Mouse (Mus musculus): ENCODE data around the gene Iqschfp. TPM values are rescaled to one million over a fixed set of nuclear protein-coding genes. Genes with fewer than 3 reads are reported as not detected.

Iqschfp gene
- polyA plus RNA-seq, 1 experiment from 2014 or later: 4.7 TPM

- no peaks in the 10 kb centered on the region for H3K36me3 ChIP-seq (ENCODE audit: control insufficient read depth, insufficient read depth, low read length)
- no peaks in the 10 kb centered on the region for H3K9me3 ChIP-seq (ENCODE audit: control insufficient read depth, low read length)
- H3K4me1 ChIP-seq (ENCODE audit: control insufficient read depth, insufficient read depth, low read length): no peaks in the 10 kb centered on the region
- WGBS: 70% methylated on average over 4 of the region's 4 CpGs
- H3K4me3 ChIP-seq (ENCODE audit: low read depth, low read length): no peak overlapping the region
- H3K4me2 ChIP-seq (ENCODE audit: low read depth, low read length): no peak overlapping the region
- H3K27ac ChIP-seq (ENCODE audit: low read depth, low read length): no peak overlapping the region
- H3K27me3 ChIP-seq (ENCODE audit: control insufficient read depth, insufficient read depth, low read length): no peaks in the 10 kb centered on the region
- H3K9ac ChIP-seq (replicated peaks; ENCODE audit: low read depth, low read length): no peak overlapping the region
- ATAC-seq (ENCODE audit: low read depth): no peak
These were observed 527.8 kb downstream of the Iqschfp start for GRCm38 (mm10) chr3:68419792-68420191.

DNA sequence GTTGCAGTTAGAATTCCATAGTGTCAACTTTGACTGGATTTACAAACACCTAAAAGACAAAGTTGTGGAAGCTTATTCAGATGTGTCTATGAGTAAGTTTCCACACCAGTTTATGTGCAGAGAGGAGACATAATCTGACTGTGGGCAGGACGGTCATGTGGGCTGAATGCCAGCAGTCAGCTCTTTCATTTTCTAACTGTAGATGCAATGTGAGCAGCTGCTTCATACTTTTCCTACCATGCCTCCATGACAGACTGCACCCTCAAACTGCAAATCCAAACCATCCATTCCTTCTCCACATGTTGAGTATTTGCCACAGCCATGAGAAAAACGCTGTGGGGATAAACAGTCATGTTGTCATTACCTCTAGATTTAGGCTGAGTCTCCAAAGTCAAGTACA, 528.9 kb downstream of the Iqschfp start:
- no peak for ATAC-seq (ENCODE audit: low read depth)
- Histone ChIP-seq H3K9ac (replicated peaks; ENCODE audit: low read depth, low read length) (no peak overlapping the region), H3K4me2 (ENCODE audit: low read depth, low read length) (no peak overlapping the region), H3K27me3 (ENCODE audit: control insufficient read depth, insufficient read depth, low read length) (no peaks in the 10 kb centered on the region), H3K27ac (ENCODE audit: low read depth, low read length) (no peak overlapping the region), H3K4me1 (ENCODE audit: control insufficient read depth, insufficient read depth, low read length) (no peaks in the 10 kb centered on the region), H3K4me3 (ENCODE audit: low read depth, low read length) (no peak overlapping the region), H3K9me3 (ENCODE audit: control insufficient read depth, low read length) (no peaks in the 10 kb centered on the region), H3K36me3 (ENCODE audit: control insufficient read depth, insufficient read depth, low read length) (no peaks in the 10 kb centered on the region)
- WGBS: 87% methylated on average over 2 of the region's 2 CpGs

GRCm38 (mm10) chr3:68421849-68422248, 529.8 kb downstream of the Iqschfp start:
- no peak overlapping the region for H3K9ac ChIP-seq (replicated peaks; ENCODE audit: low read depth, low read length)
- no peak overlapping the region for H3K4me3 ChIP-seq (ENCODE audit: low read depth, low read length)
- no peaks in the 10 kb centered on the region for H3K27me3 ChIP-seq (ENCODE audit: control insufficient read depth, insufficient read depth, low read length)
- no peaks in the 10 kb centered on the region for H3K4me1 ChIP-seq (ENCODE audit: control insufficient read depth, insufficient read depth, low read length)
- no peak overlapping the region for H3K27ac ChIP-seq (ENCODE audit: low read depth, low read length)
- H3K4me2 ChIP-seq (ENCODE audit: low read depth, low read length): no peak overlapping the region
- H3K9me3 ChIP-seq (ENCODE audit: control insufficient read depth, low read length): no peaks in the 10 kb centered on the region
- H3K36me3 ChIP-seq (ENCODE audit: control insufficient read depth, insufficient read depth, low read length): no peaks in the 10 kb centered on the region
- WGBS: 90% methylated on average over 2 of the region's 2 CpGs
- no peak for ATAC-seq (ENCODE audit: low read depth)

DNA sequence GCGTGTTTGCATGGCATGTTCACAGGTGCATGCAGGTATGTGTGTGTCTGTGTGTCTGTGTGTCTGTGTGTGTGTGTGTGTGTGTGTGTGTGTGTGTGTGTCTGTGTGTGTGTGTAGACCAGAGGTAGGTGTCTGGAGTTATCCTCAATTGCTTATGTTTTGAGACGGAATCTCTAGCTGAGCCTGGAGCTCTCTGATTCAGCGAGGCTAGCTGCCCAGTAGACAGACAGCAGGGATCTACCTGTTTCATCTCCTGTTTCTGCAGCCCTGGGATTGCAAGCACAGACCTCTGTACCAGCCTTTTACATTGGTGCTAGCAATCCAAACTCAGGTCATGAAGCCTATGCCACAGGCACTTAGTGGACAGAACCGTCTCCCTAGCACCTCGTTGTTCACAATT, 536.0 kb downstream of the Iqschfp start:
- no peaks in the 10 kb centered on the region for H3K36me3 ChIP-seq (ENCODE audit: control insufficient read depth, insufficient read depth, low read length)
- H3K4me1 ChIP-seq (ENCODE audit: control insufficient read depth, insufficient read depth, low read length): no peaks in the 10 kb centered on the region
- no peaks in the 10 kb centered on the region for H3K9me3 ChIP-seq (ENCODE audit: control insufficient read depth, low read length)
- H3K9ac ChIP-seq (replicated peaks; ENCODE audit: low read depth, low read length): no peak overlapping the region
- no peak overlapping the region for H3K4me3 ChIP-seq (ENCODE audit: low read depth, low read length)
- no peaks in the 10 kb centered on the region for H3K27me3 ChIP-seq (ENCODE audit: control insufficient read depth, insufficient read depth, low read length)
- WGBS: 93% methylated on average over 5 of the region's 5 CpGs
- no peak for ATAC-seq (ENCODE audit: low read depth)
- H3K27ac ChIP-seq (ENCODE audit: low read depth, low read length): no peak overlapping the region
- H3K4me2 ChIP-seq (ENCODE audit: low read depth, low read length): no peak overlapping the region

DNA sequence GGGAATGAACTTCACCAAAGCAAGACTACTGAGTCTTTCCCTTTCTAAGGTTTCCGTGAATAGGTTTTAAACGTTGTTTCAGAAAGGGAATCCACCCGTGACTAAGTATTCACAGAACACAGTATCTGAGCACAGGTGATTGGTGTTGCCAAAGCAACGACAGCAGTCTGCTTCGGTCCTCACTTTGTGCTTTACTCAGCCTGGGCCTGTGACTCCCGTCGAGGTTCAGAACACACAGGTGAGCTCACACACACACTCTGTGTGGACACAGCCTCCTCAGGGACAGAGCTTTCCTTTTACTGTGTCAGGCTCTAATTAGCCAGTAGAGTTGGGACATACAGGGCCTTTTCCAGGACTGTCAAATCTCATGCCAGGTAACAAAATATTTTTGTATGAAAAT, 542.4 kb downstream of the Iqschfp start:
- Histone ChIP-seq H3K27me3 (ENCODE audit: control insufficient read depth, insufficient read depth, low read length) (no peaks in the 10 kb centered on the region), H3K4me1 (ENCODE audit: control insufficient read depth, insufficient read depth, low read length) (no peaks in the 10 kb centered on the region), H3K9ac (replicated peaks; ENCODE audit: low read depth, low read length) (no peak overlapping the region), H3K36me3 (ENCODE audit: control insufficient read depth, insufficient read depth, low read length) (no peaks in the 10 kb centered on the region), H3K4me2 (ENCODE audit: low read depth, low read length) (no peak overlapping the region), H3K27ac (ENCODE audit: low read depth, low read length) (no peak overlapping the region), H3K9me3 (ENCODE audit: control insufficient read depth, low read length) (no peaks in the 10 kb centered on the region), H3K4me3 (ENCODE audit: low read depth, low read length) (no peak overlapping the region)
- ATAC-seq (ENCODE audit: low read depth): no peak
- WGBS: 46% methylated on average over 7 of the region's 7 CpGs

DNA sequence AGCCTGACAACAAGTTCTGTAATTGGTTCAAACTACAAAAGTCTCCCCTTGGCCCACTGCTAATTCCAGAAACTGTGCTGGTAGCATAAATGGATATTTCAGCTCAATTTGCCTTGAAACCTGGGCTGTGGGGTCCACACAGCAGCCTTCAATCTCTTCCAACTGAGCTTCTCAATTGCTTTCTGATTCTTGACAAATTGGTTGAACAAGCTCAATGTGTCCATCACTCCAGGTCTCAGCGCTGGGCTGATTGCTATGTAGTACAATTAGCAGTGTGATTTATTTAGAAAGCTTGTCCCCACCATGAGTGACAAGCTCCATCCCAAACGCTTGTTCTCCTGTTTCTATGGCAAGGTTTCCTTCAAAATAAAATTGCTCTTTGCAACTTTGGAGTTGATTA, 542.9 kb downstream of the Iqschfp start:
- 81% methylated on average over 2 of the region's 2 CpGs for WGBS
- ATAC-seq (ENCODE audit: low read depth): no peak
- Histone ChIP-seq H3K27ac (ENCODE audit: low read depth, low read length) (no peak overlapping the region), H3K27me3 (ENCODE audit: control insufficient read depth, insufficient read depth, low read length) (no peaks in the 10 kb centered on the region), H3K36me3 (ENCODE audit: control insufficient read depth, insufficient read depth, low read length) (no peaks in the 10 kb centered on the region), H3K4me1 (ENCODE audit: control insufficient read depth, insufficient read depth, low read length) (no peaks in the 10 kb centered on the region), H3K4me2 (ENCODE audit: low read depth, low read length) (no peak overlapping the region), H3K9me3 (ENCODE audit: control insufficient read depth, low read length) (no peaks in the 10 kb centered on the region), H3K9ac (replicated peaks; ENCODE audit: low read depth, low read length) (no peak overlapping the region), H3K4me3 (ENCODE audit: low read depth, low read length) (no peak overlapping the region)

- Histone ChIP-seq H3K9ac (replicated peaks; ENCODE audit: low read depth, low read length) (no peak overlapping the region), H3K4me2 (ENCODE audit: low read depth, low read length) (no peak overlapping the region), H3K27ac (ENCODE audit: low read depth, low read length) (no peak overlapping the region), H3K9me3 (ENCODE audit: control insufficient read depth, low read length) (no peaks in the 10 kb centered on the region), H3K27me3 (ENCODE audit: control insufficient read depth, insufficient read depth, low read length) (no peaks in the 10 kb centered on the region), H3K36me3 (ENCODE audit: control insufficient read depth, insufficient read depth, low read length) (no peaks in the 10 kb centered on the region), H3K4me3 (ENCODE audit: low read depth, low read length) (no peak overlapping the region), H3K4me1 (ENCODE audit: control insufficient read depth, insufficient read depth, low read length) (no peaks in the 10 kb centered on the region)
- no peak for ATAC-seq (ENCODE audit: low read depth)
- WGBS: 91% methylated on average over 2 of the region's 2 CpGs
These were observed 556.4 kb downstream of the Iqschfp start for GRCm38 (mm10) chr3:68448480-68448879.

DNA sequence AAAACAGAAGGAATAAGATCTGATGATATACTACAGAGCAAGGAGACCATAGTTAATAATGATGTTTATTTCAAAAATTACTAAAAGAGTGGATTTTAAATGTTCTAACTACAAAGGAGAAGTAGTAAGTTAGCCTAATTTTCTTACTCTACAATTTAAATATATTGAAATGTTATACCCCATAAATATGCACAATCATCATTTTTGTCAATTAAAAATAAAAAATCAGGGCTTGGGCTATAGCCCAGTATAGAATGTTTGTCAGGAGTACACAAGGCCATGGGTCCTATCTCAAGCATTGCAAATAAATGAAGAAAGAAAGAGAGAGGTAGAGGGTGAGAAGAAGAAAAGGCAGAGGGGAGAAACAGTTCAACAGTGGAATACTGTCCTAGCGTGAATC, 559.6 kb downstream of the Iqschfp start:
- Histone ChIP-seq H3K9ac (replicated peaks; ENCODE audit: low read depth, low read length) (no peak overlapping the region), H3K27me3 (ENCODE audit: control insufficient read depth, insufficient read depth, low read length) (no peaks in the 10 kb centered on the region), H3K4me2 (ENCODE audit: low read depth, low read length) (no peak overlapping the region), H3K4me3 (ENCODE audit: low read depth, low read length) (no peak overlapping the region), H3K36me3 (ENCODE audit: control insufficient read depth, insufficient read depth, low read length) (no peaks in the 10 kb centered on the region), H3K4me1 (ENCODE audit: control insufficient read depth, insufficient read depth, low read length) (no peaks in the 10 kb centered on the region), H3K27ac (ENCODE audit: low read depth, low read length) (no peak overlapping the region), H3K9me3 (ENCODE audit: control insufficient read depth, low read length) (no peaks in the 10 kb centered on the region)
- WGBS: 100% methylated on average over 1 of the region's 1 CpGs
- no peak for ATAC-seq (ENCODE audit: low read depth)

DNA sequence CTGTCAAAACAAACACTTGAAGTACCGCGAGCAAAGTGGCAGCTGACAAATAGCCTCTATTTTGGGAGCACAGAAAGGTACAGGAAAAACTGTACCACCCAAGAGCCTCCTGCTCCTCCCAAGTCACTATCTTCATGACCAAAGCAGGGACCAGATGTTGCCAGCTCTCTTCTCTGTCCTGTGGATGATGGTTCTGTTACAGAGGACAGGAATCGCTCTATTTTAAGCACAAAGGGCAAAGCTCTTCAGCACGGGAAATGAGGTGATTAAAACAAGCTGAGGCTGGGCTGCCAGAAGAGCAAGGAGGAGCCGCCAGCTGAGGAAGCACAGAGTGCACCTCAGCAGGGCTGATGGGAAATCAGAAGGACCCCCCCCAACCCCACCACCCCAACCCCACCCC, 561.2 kb downstream of the Iqschfp start:
- Histone ChIP-seq H3K27me3 (ENCODE audit: control insufficient read depth, insufficient read depth, low read length) (no peaks in the 10 kb centered on the region), H3K9ac (replicated peaks; ENCODE audit: low read depth, low read length) (no peak overlapping the region), H3K4me2 (ENCODE audit: low read depth, low read length) (no peak overlapping the region), H3K4me1 (ENCODE audit: control insufficient read depth, insufficient read depth, low read length) (no peaks in the 10 kb centered on the region), H3K9me3 (ENCODE audit: control insufficient read depth, low read length) (no peaks in the 10 kb centered on the region), H3K4me3 (ENCODE audit: low read depth, low read length) (no peak overlapping the region), H3K36me3 (ENCODE audit: control insufficient read depth, insufficient read depth, low read length) (no peaks in the 10 kb centered on the region), H3K27ac (ENCODE audit: low read depth, low read length) (no peak overlapping the region)
- no peak for ATAC-seq (ENCODE audit: low read depth)
- 27% methylated on average over 5 of the region's 5 CpGs for WGBS

All from neural tube, embryonic 14.5 days (tissue).